Mouse (Mus musculus): Measurements from ENCODE around the gene Med16. TPM values are rescaled to one million over a fixed set of nuclear protein-coding genes. Genes with fewer than 3 reads are reported as not detected.
A peak's percentile ranks its signal among the peaks of the same experiment; 100 is the strongest.

The Med16 gene
- polyA plus RNA-seq (2012; rRNA removed): 64.8 and 68.2 TPM in 2 replicates

DNA sequence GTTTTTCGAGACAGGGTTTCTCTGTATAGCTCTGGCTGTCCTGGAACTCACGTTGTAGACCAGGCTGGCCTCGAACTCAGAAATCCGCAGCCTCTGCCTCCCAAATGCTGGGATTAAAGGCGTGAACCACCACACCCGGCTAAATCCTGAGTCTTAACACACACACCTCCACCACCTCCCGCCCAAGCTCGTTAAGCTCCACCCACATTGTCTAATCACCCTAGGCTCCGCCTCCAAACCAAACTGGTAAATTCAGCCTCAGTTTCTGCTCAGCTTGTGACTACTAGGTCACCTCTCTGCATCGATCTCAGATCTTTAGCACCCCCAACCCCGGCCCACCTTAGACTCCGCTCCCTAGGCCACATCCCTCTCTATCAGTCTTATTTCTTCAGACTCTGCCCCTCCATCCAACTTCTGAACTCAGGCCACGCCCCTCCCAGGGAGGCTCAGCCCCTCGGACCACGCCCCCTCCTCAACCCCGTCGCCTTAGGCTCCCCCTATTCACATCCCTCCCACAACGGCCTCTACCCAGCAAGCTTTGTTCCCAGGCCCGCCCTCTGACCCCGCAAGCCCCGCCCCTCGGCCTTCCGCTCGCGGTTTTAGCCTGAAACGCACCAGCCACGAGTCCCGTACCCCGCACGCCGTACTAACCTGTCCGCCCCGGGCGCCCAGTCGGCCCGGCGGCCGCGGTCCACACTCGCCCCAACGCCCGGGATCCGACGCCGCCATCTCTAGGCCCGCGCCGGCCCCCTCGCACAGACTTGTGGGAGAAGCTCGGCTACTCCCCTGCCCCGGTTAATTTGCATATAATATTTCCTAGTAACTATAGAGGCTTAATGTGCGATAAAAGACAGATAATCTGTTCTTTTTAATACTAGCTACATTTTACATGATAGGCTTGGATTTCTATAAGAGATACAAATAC is at the start of gene Med16:
Gene Med16, minus strand, starts transcription at position 757 of the 925 bp plus-strand sequence.
- TF ChIP-seq POLR2A (IDR thresholded peaks at IDR 0.05; ENCODE audit: extremely low read depth, insufficient read depth, low read length): no peak
- no peak for TF ChIP-seq CTCF (IDR thresholded peaks at IDR 0.05; ENCODE audit: extremely low read depth, insufficient read depth, low read length)
- Histone ChIP-seq H3K27ac (ENCODE audit: insufficient read depth, low read length) (peak within 1 kb of the TSS; percentile 100), H3K4me1 (ENCODE audit: control insufficient read depth, insufficient read depth, low read length) (peaks cover 3% of the 10 kb centered on the region; the same call in 1 of the 2 replicates), H3K4me3 (ENCODE audit: insufficient read depth, low read length) (peak within 1 kb of the TSS; percentile 63)

- Histone ChIP-seq H3K4me1 (ENCODE audit: control insufficient read depth, insufficient read depth, low read length) (0 out of 2 replicates have a peak, but pooled peaks cover 2% of the 10 kb centered on the region), H3K4me3 (ENCODE audit: insufficient read depth, low read length) (no peak overlapping the region), H3K27ac (ENCODE audit: insufficient read depth, low read length) (no peak overlapping the region)
- TF ChIP-seq CTCF (IDR thresholded peaks at IDR 0.05; ENCODE audit: extremely low read depth, insufficient read depth, low read length) (peak; percentile 90), POLR2A (IDR thresholded peaks at IDR 0.05; ENCODE audit: extremely low read depth, insufficient read depth, low read length) (no peak)
Measured at GRCm38 (mm10) chr10:79958140-79958816, 49.6 kb upstream of the Med16 start.

- no peak overlapping the region for H3K4me3 ChIP-seq (ENCODE audit: insufficient read depth, low read length)
- no peak overlapping the region for H3K27ac ChIP-seq (ENCODE audit: insufficient read depth, low read length)
- 0 out of 2 replicates have a peak, but pooled peaks cover 2% of the 10 kb centered on the region for H3K4me1 ChIP-seq (ENCODE audit: control insufficient read depth, insufficient read depth, low read length)
- no peak for TF ChIP-seq CTCF (IDR thresholded peaks at IDR 0.05; ENCODE audit: extremely low read depth, insufficient read depth, low read length)
- no peak for TF ChIP-seq POLR2A (IDR thresholded peaks at IDR 0.05; ENCODE audit: extremely low read depth, insufficient read depth, low read length)
Measured at GRCm38 (mm10) chr10:79956643-79957154, 48.0 kb upstream of the Med16 start.

DNA sequence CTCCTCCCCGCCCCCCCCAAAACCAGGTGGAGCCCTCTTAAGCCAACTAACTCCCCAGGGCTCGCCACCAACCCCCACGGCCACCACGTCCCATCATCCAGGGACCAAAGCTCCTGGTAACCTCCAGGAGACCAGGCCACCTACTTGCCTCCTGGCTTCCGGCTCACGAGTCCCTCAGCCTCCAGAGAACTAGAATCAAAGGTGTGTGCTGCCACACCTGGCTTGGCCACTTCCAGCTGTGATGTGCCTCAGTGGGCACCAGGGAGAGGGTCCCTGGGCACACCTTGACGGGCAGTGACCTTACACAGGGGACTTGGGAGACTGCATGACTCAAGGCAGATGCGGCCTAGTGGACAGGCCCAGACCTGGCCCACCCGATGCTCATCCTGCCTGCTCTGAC is 47.0 kb upstream of the Med16 start:
- Histone ChIP-seq H3K4me1 (ENCODE audit: control insufficient read depth, insufficient read depth, low read length) (no peaks in the 10 kb centered on the region), H3K27ac (ENCODE audit: insufficient read depth, low read length) (no peak overlapping the region), H3K4me3 (ENCODE audit: insufficient read depth, low read length) (no peak overlapping the region)
- TF ChIP-seq CTCF (IDR thresholded peaks at IDR 0.05; ENCODE audit: extremely low read depth, insufficient read depth, low read length): no peak
- no peak for TF ChIP-seq POLR2A (IDR thresholded peaks at IDR 0.05; ENCODE audit: extremely low read depth, insufficient read depth, low read length)

DNA sequence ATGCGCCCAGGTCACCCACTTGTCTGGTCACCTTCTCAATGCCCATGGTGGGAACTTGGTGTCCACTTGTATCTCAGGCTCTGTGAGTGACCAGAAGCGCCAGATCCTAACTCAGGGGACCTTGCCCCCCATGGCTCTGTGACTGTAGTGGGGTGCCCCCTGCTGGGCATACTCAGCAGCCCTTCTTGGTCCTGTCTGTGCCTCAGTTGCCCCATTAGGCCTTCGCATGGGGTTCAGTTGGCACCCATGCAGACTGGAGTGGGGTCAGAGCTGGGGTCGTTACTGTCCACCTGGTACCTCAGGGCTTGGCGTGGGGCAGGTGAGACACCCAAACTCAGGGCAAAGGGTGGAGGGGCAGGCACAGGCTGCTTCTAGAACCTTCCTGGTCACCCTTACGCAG is 45.2 kb upstream of the Med16 start:
- no peaks in the 10 kb centered on the region for H3K4me1 ChIP-seq (ENCODE audit: control insufficient read depth, insufficient read depth, low read length)
- no peak overlapping the region for H3K4me3 ChIP-seq (ENCODE audit: insufficient read depth, low read length)
- TF ChIP-seq CTCF (IDR thresholded peaks at IDR 0.05; ENCODE audit: extremely low read depth, insufficient read depth, low read length) (peak; percentile 54), POLR2A (IDR thresholded peaks at IDR 0.05; ENCODE audit: extremely low read depth, insufficient read depth, low read length) (no peak)
- H3K27ac ChIP-seq (ENCODE audit: insufficient read depth, low read length): no peak overlapping the region

GRCm38 (mm10) chr10:79950661-79951060 is 41.9 kb upstream of the Med16 start:
- Histone ChIP-seq H3K4me1 (ENCODE audit: control insufficient read depth, insufficient read depth, low read length) (no peaks in the 10 kb centered on the region), H3K27ac (ENCODE audit: insufficient read depth, low read length) (no peak overlapping the region), H3K4me3 (ENCODE audit: insufficient read depth, low read length) (no peak overlapping the region)
- TF ChIP-seq CTCF (IDR thresholded peaks at IDR 0.05; ENCODE audit: extremely low read depth, insufficient read depth, low read length): no peak
- TF ChIP-seq POLR2A (IDR thresholded peaks at IDR 0.05; ENCODE audit: extremely low read depth, insufficient read depth, low read length): no peak

DNA sequence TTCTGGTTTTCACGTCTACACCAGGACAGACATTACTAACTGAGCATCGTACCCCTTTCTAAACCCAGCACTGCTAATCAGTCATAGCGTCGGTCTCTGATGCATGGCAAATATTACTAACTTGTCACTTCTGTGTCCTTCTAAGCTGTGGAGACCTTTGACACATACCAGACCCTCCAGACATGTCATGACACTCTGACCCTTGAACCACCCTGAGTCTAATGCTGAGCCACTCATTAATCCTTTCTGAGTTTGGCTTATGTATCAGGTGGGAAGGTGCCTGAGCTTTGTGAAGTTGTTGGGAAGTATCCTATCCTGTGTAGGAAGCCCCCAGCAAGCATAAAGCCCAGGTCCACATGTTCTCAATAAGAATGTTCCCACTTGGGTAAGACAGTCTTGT is 41.1 kb upstream of the Med16 start:
- TF ChIP-seq POLR2A (IDR thresholded peaks at IDR 0.05; ENCODE audit: extremely low read depth, insufficient read depth, low read length): no peak
- Histone ChIP-seq H3K4me1 (ENCODE audit: control insufficient read depth, insufficient read depth, low read length) (no peaks in the 10 kb centered on the region), H3K4me3 (ENCODE audit: insufficient read depth, low read length) (no peak overlapping the region), H3K27ac (ENCODE audit: insufficient read depth, low read length) (no peak overlapping the region)

GRCm38 (mm10) chr10:79947502-79947901 is 38.8 kb upstream of the Med16 start:
- Histone ChIP-seq H3K27ac (ENCODE audit: insufficient read depth, low read length) (no peak overlapping the region), H3K4me1 (ENCODE audit: control insufficient read depth, insufficient read depth, low read length) (no peaks in the 10 kb centered on the region), H3K4me3 (ENCODE audit: insufficient read depth, low read length) (no peak overlapping the region)
- TF ChIP-seq POLR2A (IDR thresholded peaks at IDR 0.05; ENCODE audit: extremely low read depth, insufficient read depth, low read length): no peak
- TF ChIP-seq CTCF (IDR thresholded peaks at IDR 0.05; ENCODE audit: extremely low read depth, insufficient read depth, low read length): no peak

- H3K4me3 ChIP-seq (ENCODE audit: insufficient read depth, low read length): no peak overlapping the region
- no peak overlapping the region for H3K27ac ChIP-seq (ENCODE audit: insufficient read depth, low read length)
- TF ChIP-seq POLR2A (IDR thresholded peaks at IDR 0.05; ENCODE audit: extremely low read depth, insufficient read depth, low read length) (no peak), CTCF (IDR thresholded peaks at IDR 0.05; ENCODE audit: extremely low read depth, insufficient read depth, low read length) (no peak)
- no peaks in the 10 kb centered on the region for H3K4me1 ChIP-seq (ENCODE audit: control insufficient read depth, insufficient read depth, low read length)
Measured at GRCm38 (mm10) chr10:79946752-79947322, 38.1 kb upstream of the Med16 start.

Measured in cortical plate, adult 2 months (tissue).